Mouse (Mus musculus) brown adipose tissue, adult 24 weeks (tissue): ENCODE measurements at regions not wholly inside any gene's neighbourhood (a gene's known extent, or its start where the extent isn't known, plus 50 kb on each side); places are given as distances from the start of the nearest gene placed in this dataset.

Experiments used
- H3K27ac ChIP-seq: fragments of 200-500 bp; replicated peaks from 2 replicates; pipeline ENCODE4 v1.5.1; 2012; ENCODE audit warnings: low read depth, mild to moderate bottlenecking, low read length
- H3K4me1 ChIP-seq: fragments of 200-500 bp; 2 replicates; pipeline ENCODE4 v1.6.1; 2012; ENCODE audit warnings: low read length, mixed read lengths; ENCODE audit not compliant: control insufficient read depth, insufficient read depth, insufficient read length
- H3K4me3 ChIP-seq: fragments of 200-500 bp; 2 replicates; pipeline ENCODE4 v1.5.1; 2012; ENCODE audit warnings: low read depth, mild to moderate bottlenecking, low read length, moderate library complexity; ENCODE audit not compliant: insufficient read depth

- Histone ChIP-seq H3K27ac (peak overlapping the region; percentile 34; the same call in 1 of the 2 replicates), H3K4me3 (peak overlapping the region; percentile 23; the same call in 1 of the 2 replicates), H3K4me1 (0 out of 2 replicates have a peak, but pooled peaks cover 5% of the 10 kb centered on the region)
Measured at GRCm38 (mm10) chr10:68842023-68842735, 118.7 kb downstream of the Tmem26 start.

GRCm38 (mm10) chr10:68844066-68844465, 120.6 kb downstream of the Tmem26 start:
- 0 out of 2 replicates have a peak, but pooled peaks cover 5% of the 10 kb centered on the region for H3K4me1 ChIP-seq
- H3K27ac ChIP-seq, result no peak overlapping the region
- no peak overlapping the region for H3K4me3 ChIP-seq

GRCm38 (mm10) chr10:68844596-68844995, 121.2 kb downstream of the Tmem26 start:
- 0 out of 2 replicates have a peak, but pooled peaks cover 5% of the 10 kb centered on the region for H3K4me1 ChIP-seq
- H3K27ac ChIP-seq, result no peak overlapping the region
- H3K4me3 ChIP-seq, result no peak overlapping the region

DNA sequence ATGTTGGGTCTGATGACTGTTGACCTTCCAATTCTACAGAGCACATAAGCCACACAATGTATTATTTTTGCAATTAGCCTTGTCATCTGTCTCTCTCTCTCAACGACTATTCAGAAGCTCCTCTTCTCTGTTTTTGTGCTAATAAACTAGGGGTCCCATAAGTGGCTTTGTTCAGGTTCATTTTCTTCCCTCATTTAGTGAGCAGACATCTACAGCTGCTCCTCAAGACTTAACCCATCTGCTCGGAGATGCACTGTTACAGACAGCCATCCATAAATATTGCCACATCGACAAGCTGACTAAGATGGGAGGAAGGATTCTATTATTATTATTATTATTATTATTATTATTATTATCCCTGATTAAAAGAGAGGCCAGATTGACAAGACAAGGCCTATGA, 127.7 kb downstream of the Tmem26 start:
- Histone ChIP-seq H3K27ac (no peak overlapping the region), H3K4me1 (no peaks in the 10 kb centered on the region), H3K4me3 (no peak overlapping the region)

GRCm38 (mm10) chr10:68855934-68856891, 132.8 kb downstream of the Tmem26 start:
- H3K27ac ChIP-seq, result no peak overlapping the region
- H3K4me3 ChIP-seq, result no peak overlapping the region
- H3K4me1 ChIP-seq, result no peaks in the 10 kb centered on the region

GRCm38 (mm10) chr10:68864606-68865378, 141.3 kb downstream of the Tmem26 start:
- Histone ChIP-seq H3K4me1 (0 out of 2 replicates have a peak, but pooled peaks cover 2% of the 10 kb centered on the region), H3K4me3 (no peak overlapping the region), H3K27ac (no peak overlapping the region)

- H3K27ac ChIP-seq, result no peak overlapping the region
- H3K4me3 ChIP-seq, result no peak overlapping the region
- H3K4me1 ChIP-seq, result 0 out of 2 replicates have a peak, but pooled peaks cover 2% of the 10 kb centered on the region
Measured at GRCm38 (mm10) chr10:68865776-68866175, 142.3 kb downstream of the Tmem26 start.

DNA sequence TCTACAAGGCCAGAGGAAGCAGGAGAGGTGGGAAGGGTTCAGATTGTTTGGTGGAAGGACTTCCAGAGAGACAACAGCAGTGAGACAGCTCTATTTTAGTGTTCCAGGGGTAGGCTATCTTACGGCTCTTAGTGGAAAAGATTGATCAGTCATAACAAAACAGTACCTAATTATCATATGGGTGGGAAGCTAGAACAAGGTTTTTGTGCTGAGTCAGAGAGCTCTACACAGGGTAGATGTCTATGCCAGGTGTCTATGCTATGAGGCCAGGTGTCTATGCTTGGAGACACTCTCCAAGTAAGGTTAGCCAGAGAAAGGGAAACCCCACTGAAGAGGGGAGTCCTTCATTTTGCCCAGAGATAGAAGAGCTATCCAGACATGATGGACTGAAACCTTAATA, 143.9 kb downstream of the Tmem26 start:
- Histone ChIP-seq H3K27ac (no peak overlapping the region), H3K4me3 (no peak overlapping the region), H3K4me1 (0 out of 2 replicates have a peak, but pooled peaks cover 2% of the 10 kb centered on the region)

DNA sequence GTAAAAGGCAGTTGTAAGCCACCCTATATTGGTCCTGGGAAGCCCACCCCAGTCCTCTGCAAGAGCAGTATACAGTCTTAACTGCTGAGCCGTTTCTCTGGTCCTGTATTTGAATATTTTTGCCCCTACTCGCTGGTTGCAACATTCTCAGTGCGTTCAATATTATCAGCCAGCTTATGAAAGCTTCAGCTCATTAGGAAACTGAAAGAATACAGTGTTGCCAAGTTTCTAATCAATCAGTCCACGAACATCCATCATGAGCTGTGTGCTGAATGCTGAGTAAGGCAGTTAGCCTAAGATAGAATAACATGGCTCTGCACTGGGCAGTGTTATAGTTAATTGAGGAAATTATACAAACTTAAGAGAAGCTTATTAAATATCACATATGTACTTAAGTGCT, 148.7 kb downstream of the Tmem26 start:
- Histone ChIP-seq H3K4me3 (no peak overlapping the region), H3K4me1 (peaks cover 2% of the 10 kb centered on the region), H3K27ac (no peak overlapping the region)

DNA sequence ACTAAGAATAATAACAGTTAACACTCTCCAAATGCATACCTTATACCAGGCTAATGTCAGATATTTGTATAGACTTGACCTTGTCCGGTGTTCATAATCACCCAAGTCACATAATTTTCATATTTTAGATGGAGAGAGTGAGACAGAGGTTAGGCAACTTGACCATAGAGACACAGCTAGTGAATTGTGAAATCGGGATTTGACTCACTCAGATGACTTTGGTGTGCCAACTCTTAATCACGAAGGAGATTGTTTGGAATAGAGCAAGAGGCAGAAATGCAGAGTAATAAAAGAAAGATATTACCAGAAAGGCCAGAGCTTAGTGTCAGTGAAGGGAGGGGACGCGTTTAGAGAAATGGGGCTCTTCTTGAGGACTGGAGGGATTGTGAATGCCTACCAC, 152.2 kb downstream of the Tmem26 start:
- Histone ChIP-seq H3K4me3 (no peak overlapping the region), H3K4me1 (no peaks in the 10 kb centered on the region; the same call in none of the 2 replicates), H3K27ac (peak overlapping the region; percentile 51; the same call in 1 of the 2 replicates)

DNA sequence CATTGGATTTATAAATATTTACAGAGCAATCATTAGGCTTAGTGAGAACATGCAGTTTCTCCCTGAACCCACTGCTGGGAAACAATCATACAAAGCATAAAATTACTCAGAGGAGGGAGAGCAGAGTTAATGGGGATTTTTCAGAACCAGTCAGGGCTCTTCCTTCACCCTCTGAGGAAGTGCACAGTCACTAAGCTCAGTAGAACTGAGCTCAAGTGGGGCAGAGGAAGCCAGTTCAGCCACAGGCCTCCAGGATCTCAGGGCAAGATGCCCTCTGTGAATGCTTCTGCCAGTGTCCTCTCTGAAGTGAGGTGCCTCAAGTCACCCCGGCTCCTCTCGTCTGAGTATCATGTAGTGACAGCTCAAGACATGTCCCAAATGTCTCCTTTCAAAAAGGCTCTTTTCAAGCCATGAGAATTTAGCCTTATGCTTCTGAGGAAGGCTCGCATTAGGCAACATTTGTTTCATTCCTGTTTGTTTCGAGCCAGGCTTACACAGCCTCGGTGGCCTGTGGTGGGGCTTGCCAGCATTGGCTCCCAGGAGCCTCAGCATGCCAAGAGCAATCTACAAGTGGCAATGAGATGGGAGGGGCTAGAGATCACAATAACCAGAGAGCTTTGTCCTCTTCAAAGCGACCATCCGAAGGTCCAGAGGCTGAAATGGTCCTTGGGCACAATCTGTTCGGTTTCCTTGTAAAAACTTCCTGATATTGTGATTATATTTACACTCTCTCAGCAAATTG, 169.8 kb downstream of the Tmem26 start:
- Histone ChIP-seq H3K27ac (no peak overlapping the region), H3K4me3 (no peak overlapping the region), H3K4me1 (peaks cover 4% of the 10 kb centered on the region; the same call in 1 of the 2 replicates)

- H3K27ac ChIP-seq, result no peak overlapping the region
- H3K4me1 ChIP-seq, result peaks cover 4% of the 10 kb centered on the region; the same call in 1 of the 2 replicates
- H3K4me3 ChIP-seq, result no peak overlapping the region
Measured at GRCm38 (mm10) chr10:68894121-68894520, 170.7 kb downstream of the Tmem26 start.

GRCm38 (mm10) chr10:68897524-68897923, 174.1 kb downstream of the Tmem26 start:
- Histone ChIP-seq H3K4me3 (no peak overlapping the region), H3K27ac (no peak overlapping the region), H3K4me1 (peaks cover 4% of the 10 kb centered on the region; the same call in 1 of the 2 replicates)

- H3K4me1 ChIP-seq, result peaks cover 2% of the 10 kb centered on the region; the same call in 1 of the 2 replicates
- H3K27ac ChIP-seq, result no peak overlapping the region
- H3K4me3 ChIP-seq, result no peak overlapping the region
Measured at GRCm38 (mm10) chr10:68901168-68901567, 177.7 kb downstream of the Tmem26 start.
